Mouse (Mus musculus) midbrain, postnatal 0 days (tissue): Measurements from ENCODE around the gene Scube2. TPM values are rescaled to one million over a fixed set of nuclear protein-coding genes. Genes with fewer than 3 reads are reported as not detected.

Experiments
- ATAC-seq: fragments of 200-750 bp; cut with Nextera tagmentation; 2 replicates; pipeline ENCODE4 v1.8.0; 2017; ENCODE audit warnings: moderate number of reproducible peaks, mild to moderate bottlenecking, moderate TSS enrichment, moderate library complexity; ENCODE audit not compliant: low FRiP score
- DNase-seq: peaks from one replicate; pipeline ENCODE4 v3.0.0-alpha.2; 2015; ENCODE audit warnings: low spot score
- H3K27ac ChIP-seq: fragments of 300-500 bp; sonication (generic); 2 replicates; pipeline ENCODE4 v1.5.1; 2014; ENCODE audit warnings: low read depth, mild to moderate bottlenecking, low read length, mixed read lengths
- H3K27me3 ChIP-seq: fragments of 300-500 bp; sonication (generic); 2 replicates; pipeline ENCODE4 v1.6.1; 2014; ENCODE audit warnings: low read length, control low read depth, mixed read lengths; ENCODE audit not compliant: insufficient read depth
- H3K36me3 ChIP-seq: fragments of 300-500 bp; sonication (generic); 2 replicates; pipeline ENCODE4 v1.6.1; 2014; ENCODE audit warnings: low read length, control low read depth, mixed read lengths; ENCODE audit not compliant: insufficient read depth
- H3K4me1 ChIP-seq: fragments of 300-500 bp; sonication (generic); 2 replicates; pipeline ENCODE4 v1.6.1; 2014; ENCODE audit warnings: mild to moderate bottlenecking, control low read depth, antibody characterized with exemption, low read length, mixed read lengths; ENCODE audit not compliant: insufficient read depth
- H3K4me2 ChIP-seq: fragments of 300-500 bp; sonication (generic); 2 replicates; pipeline ENCODE4 v1.6.1; 2014; ENCODE audit warnings: low read depth, mild to moderate bottlenecking, low read length, mixed read lengths; ENCODE audit not compliant: poor library complexity, severe bottlenecking
- H3K4me3 ChIP-seq: fragments of 300-500 bp; sonication (generic); 2 replicates; pipeline ENCODE4 v1.5.1; 2014; ENCODE audit warnings: low read depth, mild to moderate bottlenecking, low read length, moderate library complexity
- H3K9ac ChIP-seq: fragments of 300-500 bp; sonication (generic); replicated peaks from 2 replicates; pipeline ENCODE4 v1.6.1; 2014; ENCODE audit warnings: mild to moderate bottlenecking, low read length, moderate library complexity, mixed read lengths; ENCODE audit not compliant: poor library complexity, severe bottlenecking
- H3K9me3 ChIP-seq: fragments of 300-500 bp; sonication (generic); 2 replicates; pipeline ENCODE4 v1.6.1; 2016; ENCODE audit warnings: low read length, control low read depth
- CTCF ChIP-seq: IDR thresholded peaks from 2 replicates; pipeline ENCODE4 v1.5.1; 2016; ENCODE audit warnings: antibody characterized with exemption, mild to moderate bottlenecking
- WGBS: fragments of 180-500 bp; shearing (Covaris S2); extraction: QIAGEN DNeasy Blood & Tissue Kit; methylation state at CpG from one replicate; pipeline ENCODE4 v1.1.7; 2014; 5-methylcytosine and 5-hydroxymethylcytosine counted together
- polyA plus RNA-seq: library from polyadenylated mRNA; unstranded; fragments of >200 nt; fragmentation: Nextera tagmentation; extraction: Ambion mirVana; gene quantifications from 2 replicates; pipeline ENCODE4 v1.2.1, GENCODE M21; 2015
- total RNA-seq: library from RNA; depleted of rRNA; stranded (reverse); fragments of >200 nt; gene quantifications from 2 replicates; pipeline ENCODE4 v1.2.3, GENCODE M21; 2014

Gene Scube2
- total and polyA plus RNA-seq, 2 experiments from 2014 or later = 2.2 to 3.0 TPM

- Histone ChIP-seq H3K4me2 (no peak overlapping the region), H3K4me1 (no peaks in the 10 kb centered on the region), H3K9me3 (no peaks in the 10 kb centered on the region), H3K36me3 (no peaks in the 10 kb centered on the region), H3K9ac (no peak overlapping the region), H3K4me3 (no peak overlapping the region), H3K27me3 (no peaks in the 10 kb centered on the region), H3K27ac (no peak overlapping the region)
- ATAC-seq (no peak), DNase-seq (no peak)
- WGBS = 94% methylated on average over 6 of the region's 6 CpGs
- TF ChIP-seq CTCF = no peak
These were observed 61.1 kb downstream of the Scube2 start for GRCm38 (mm10) chr7:109804355-109804754.

- no peak for TF ChIP-seq CTCF
- WGBS = 68% methylated on average over 1 of the region's 1 CpGs
- Histone ChIP-seq H3K9ac (no peak overlapping the region), H3K4me3 (no peak overlapping the region), H3K36me3 (no peaks in the 10 kb centered on the region), H3K4me1 (no peaks in the 10 kb centered on the region), H3K4me2 (no peak overlapping the region), H3K27ac (no peak overlapping the region), H3K9me3 (no peaks in the 10 kb centered on the region), H3K27me3 (no peaks in the 10 kb centered on the region)
- ATAC-seq = no peak
- DNase-seq = no peak
These were observed 62.0 kb downstream of the Scube2 start for GRCm38 (mm10) chr7:109803516-109803915.

DNA sequence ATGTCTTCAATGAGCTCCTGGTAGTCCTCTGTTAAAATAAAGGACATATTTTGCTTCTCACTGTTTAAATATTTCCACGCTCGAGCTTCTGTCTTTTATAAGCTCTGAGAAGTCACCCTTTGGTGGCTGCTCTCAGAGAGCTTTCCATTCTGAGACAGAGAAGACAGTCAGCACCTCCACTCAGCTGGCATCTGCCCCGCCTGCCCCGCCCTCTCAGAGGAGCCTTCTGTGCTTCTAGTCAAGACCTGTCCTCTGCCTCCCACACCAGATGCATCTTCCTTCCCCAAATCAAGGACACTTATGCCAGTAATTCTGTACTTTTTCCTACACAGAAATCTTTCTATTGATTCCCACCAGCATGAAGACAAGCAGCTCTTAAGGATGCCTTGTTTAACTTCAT, 64.9 kb downstream of the Scube2 start:
- TF ChIP-seq CTCF = no peak
- H3K27me3 ChIP-seq = no peaks in the 10 kb centered on the region
- no peaks in the 10 kb centered on the region for H3K4me1 ChIP-seq
- H3K36me3 ChIP-seq = no peaks in the 10 kb centered on the region
- H3K9me3 ChIP-seq = no peaks in the 10 kb centered on the region
- no peak for ATAC-seq
- 92% methylated on average over 4 of the region's 4 CpGs for WGBS
- H3K4me2 ChIP-seq = no peak overlapping the region
- H3K27ac ChIP-seq = no peak overlapping the region
- H3K4me3 ChIP-seq = no peak overlapping the region
- no peak for DNase-seq
- H3K9ac ChIP-seq = no peak overlapping the region

- Histone ChIP-seq H3K9ac (no peak overlapping the region), H3K27me3 (no peaks in the 10 kb centered on the region), H3K36me3 (no peaks in the 10 kb centered on the region), H3K27ac (no peak overlapping the region), H3K4me2 (no peak overlapping the region), H3K9me3 (no peaks in the 10 kb centered on the region), H3K4me3 (no peak overlapping the region), H3K4me1 (no peaks in the 10 kb centered on the region)
- 74% methylated on average over 11 of the region's 11 CpGs for WGBS
- TF ChIP-seq CTCF = no peak
- DNase-seq = peak; percentile 34
- no peak for ATAC-seq
These were observed 66.3 kb downstream of the Scube2 start for GRCm38 (mm10) chr7:109799168-109799567.

- Histone ChIP-seq H3K27ac (no peak overlapping the region), H3K36me3 (no peaks in the 10 kb centered on the region), H3K4me2 (no peak overlapping the region), H3K4me3 (no peak overlapping the region), H3K9me3 (no peaks in the 10 kb centered on the region), H3K27me3 (no peaks in the 10 kb centered on the region), H3K4me1 (no peaks in the 10 kb centered on the region), H3K9ac (no peak overlapping the region)
- no peak for TF ChIP-seq CTCF
- no peak for ATAC-seq
- WGBS = 79% methylated on average over 5 of the region's 5 CpGs
- no peak for DNase-seq
These were observed 69.9 kb downstream of the Scube2 start for GRCm38 (mm10) chr7:109795564-109795963.

DNA sequence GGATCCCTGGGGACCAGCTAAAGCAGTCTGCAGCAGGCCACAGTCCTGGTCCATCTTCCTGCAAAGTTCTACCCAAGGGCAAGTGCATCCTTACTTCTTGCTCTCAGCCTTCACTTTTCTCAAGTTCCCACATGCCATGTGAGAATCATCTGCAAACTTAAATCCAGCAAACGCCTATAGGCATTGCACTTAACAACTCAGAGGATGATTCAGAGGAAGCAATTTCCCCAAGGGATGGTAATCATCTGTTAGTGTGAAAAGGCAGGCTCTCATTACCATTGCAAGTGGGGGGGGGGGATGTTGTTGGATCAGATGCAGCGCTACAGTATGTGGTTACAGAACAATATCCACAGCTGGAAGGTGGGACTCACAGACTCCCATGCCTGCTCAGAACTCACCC, 70.9 kb downstream of the Scube2 start:
- Histone ChIP-seq H3K4me1 (no peaks in the 10 kb centered on the region), H3K4me2 (no peak overlapping the region), H3K27ac (no peak overlapping the region), H3K4me3 (no peak overlapping the region), H3K27me3 (no peaks in the 10 kb centered on the region), H3K9ac (no peak overlapping the region), H3K9me3 (no peaks in the 10 kb centered on the region), H3K36me3 (no peaks in the 10 kb centered on the region)
- DNase-seq = no peak
- no peak for ATAC-seq
- 72% methylated on average over 2 of the region's 2 CpGs for WGBS
- TF ChIP-seq CTCF = no peak
